Mouse (Mus musculus): ENCODE measurements around the gene Jmjd7. TPM values are rescaled to one million over a fixed set of nuclear protein-coding genes. Genes with fewer than 3 reads are reported as not detected.
A peak's percentile ranks its signal among the peaks of the same experiment; 100 is the strongest.

The Jmjd7 gene
- polyA plus RNA-seq (2015; fragmentation: Nextera tagmentation; extraction: Ambion mirVana), result 3.9 and 4.0 TPM in 2 replicates

GRCm38 (mm10) chr2:120026984-120027949, at the start of gene Jmjd7, which contains the start of gene Gm28042:
Gene Jmjd7, plus strand, starts transcription at chr2:120027483.
Gene Gm28042, plus strand, starts transcription at chr2:120027493.
- H3K4me3 ChIP-seq (ENCODE audit: low read depth, low read length), result peak within 1 kb of the TSS; percentile 80
- H3K27me3 ChIP-seq (ENCODE audit: control insufficient read depth, insufficient read depth, low read depth, low read length), result no peaks in the 10 kb centered on the region
- peaks cover 19% of the 10 kb centered on the region for H3K4me1 ChIP-seq (ENCODE audit: control insufficient read depth, low read depth, low read length)
- H3K36me3 ChIP-seq (ENCODE audit: control insufficient read depth, insufficient read depth), result no peaks in the 10 kb centered on the region; the same call in 1 of the 2 replicates
- WGBS (ENCODE audit: insufficient replicate concordance), result 5% methylated on average over 50 of the region's 50 CpGs
- peak; percentile 94 for ATAC-seq (ENCODE audit: low read depth)
- peak within 1 kb of the TSS; percentile 97 for H3K4me2 ChIP-seq (ENCODE audit: low read depth, low read length)
- H3K9ac ChIP-seq (ENCODE audit: low read depth, low read length), result peak within 1 kb of the TSS; percentile 86
- H3K27ac ChIP-seq (ENCODE audit: low read length), result peak within 1 kb of the TSS; percentile 86
- H3K9me3 ChIP-seq (replicated peaks; ENCODE audit: control insufficient read depth, low read length), result no peaks in the 10 kb centered on the region

DNA sequence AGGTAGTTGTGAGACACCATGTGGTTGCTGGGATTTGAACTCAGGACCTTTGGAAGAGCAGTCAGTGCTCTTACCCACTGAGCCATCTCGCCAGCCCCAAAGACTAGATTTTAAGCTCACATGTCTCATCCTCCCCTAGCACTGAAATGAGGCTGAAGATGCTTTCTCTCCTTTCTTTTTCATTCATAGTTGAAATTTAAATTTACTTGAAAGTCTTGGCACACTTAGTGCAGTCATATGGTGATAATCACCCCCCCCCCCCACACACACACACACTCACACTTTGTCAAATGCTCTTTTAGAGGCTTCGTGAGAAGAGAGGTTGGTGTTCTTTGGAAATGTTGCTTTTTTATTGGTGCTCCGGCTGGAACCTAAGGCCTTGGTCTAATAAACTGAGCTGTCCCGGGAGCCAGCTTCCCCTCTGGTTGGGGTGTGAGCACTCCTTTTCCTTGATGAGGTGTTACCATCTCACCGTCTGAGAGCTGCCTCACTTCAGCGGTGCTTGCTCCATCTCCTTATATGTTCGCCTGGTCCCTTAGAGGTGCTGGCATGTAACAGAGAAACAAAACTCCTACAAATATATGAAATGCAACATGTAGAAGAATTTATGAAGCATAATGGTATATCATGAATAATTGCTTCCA, 46.8 kb upstream of the Jmjd7 start:
- no peak overlapping the region for H3K9ac ChIP-seq (ENCODE audit: low read depth, low read length)
- no peak for ATAC-seq (ENCODE audit: low read depth)
- H3K36me3 ChIP-seq (ENCODE audit: control insufficient read depth, insufficient read depth), result no peaks in the 10 kb centered on the region
- no peak overlapping the region for H3K4me2 ChIP-seq (ENCODE audit: low read depth, low read length)
- no peak overlapping the region for H3K27ac ChIP-seq (ENCODE audit: low read length)
- WGBS (ENCODE audit: insufficient replicate concordance), result 69% methylated on average over 7 of the region's 7 CpGs
- H3K27me3 ChIP-seq (ENCODE audit: control insufficient read depth, insufficient read depth, low read depth, low read length), result no peaks in the 10 kb centered on the region
- no peak overlapping the region for H3K4me3 ChIP-seq (ENCODE audit: low read depth, low read length)
- H3K9me3 ChIP-seq (replicated peaks; ENCODE audit: control insufficient read depth, low read length), result no peaks in the 10 kb centered on the region
- H3K4me1 ChIP-seq (ENCODE audit: control insufficient read depth, low read depth, low read length), result no peaks in the 10 kb centered on the region

- no peak overlapping the region for H3K4me3 ChIP-seq (ENCODE audit: low read depth, low read length)
- 77% methylated on average over 2 of the region's 2 CpGs for WGBS (ENCODE audit: insufficient replicate concordance)
- no peak overlapping the region for H3K27ac ChIP-seq (ENCODE audit: low read length)
- no peak for ATAC-seq (ENCODE audit: low read depth)
- H3K36me3 ChIP-seq (ENCODE audit: control insufficient read depth, insufficient read depth), result no peaks in the 10 kb centered on the region
- no peak overlapping the region for H3K4me2 ChIP-seq (ENCODE audit: low read depth, low read length)
- H3K9me3 ChIP-seq (replicated peaks; ENCODE audit: control insufficient read depth, low read length), result no peaks in the 10 kb centered on the region
- H3K27me3 ChIP-seq (ENCODE audit: control insufficient read depth, insufficient read depth, low read depth, low read length), result no peaks in the 10 kb centered on the region
- H3K9ac ChIP-seq (ENCODE audit: low read depth, low read length), result no peak overlapping the region
- no peaks in the 10 kb centered on the region for H3K4me1 ChIP-seq (ENCODE audit: control insufficient read depth, low read depth, low read length)
These were observed 45.7 kb upstream of the Jmjd7 start for GRCm38 (mm10) chr2:119981631-119982030.

DNA sequence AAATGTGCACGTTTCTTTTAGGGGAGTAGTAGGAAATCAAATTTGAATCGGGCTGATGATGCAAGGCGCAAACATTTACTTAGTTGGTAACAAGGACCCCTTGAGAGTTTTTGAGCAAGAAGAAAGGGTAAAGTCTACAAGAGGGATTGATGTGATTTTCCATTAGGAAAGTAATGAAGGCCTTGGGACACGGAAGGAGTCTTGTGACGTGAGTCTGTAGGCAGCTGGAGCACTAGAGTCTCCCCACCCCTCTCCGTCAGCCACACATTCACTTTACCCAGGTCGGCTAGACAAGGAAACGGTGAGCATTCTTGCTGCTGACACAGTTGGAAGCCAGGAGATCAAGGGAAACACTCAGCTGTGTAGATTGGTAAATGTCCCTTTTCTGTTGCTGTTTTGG, 41.4 kb upstream of the Jmjd7 start:
- H3K9ac ChIP-seq (ENCODE audit: low read depth, low read length), result no peak overlapping the region
- no peaks in the 10 kb centered on the region for H3K36me3 ChIP-seq (ENCODE audit: control insufficient read depth, insufficient read depth)
- no peak overlapping the region for H3K27ac ChIP-seq (ENCODE audit: low read length)
- H3K9me3 ChIP-seq (replicated peaks; ENCODE audit: control insufficient read depth, low read length), result no peaks in the 10 kb centered on the region
- H3K4me2 ChIP-seq (ENCODE audit: low read depth, low read length), result no peak overlapping the region
- WGBS (ENCODE audit: insufficient replicate concordance), result 72% methylated on average over 8 of the region's 8 CpGs
- H3K27me3 ChIP-seq (ENCODE audit: control insufficient read depth, insufficient read depth, low read depth, low read length), result no peaks in the 10 kb centered on the region
- no peaks in the 10 kb centered on the region for H3K4me1 ChIP-seq (ENCODE audit: control insufficient read depth, low read depth, low read length)
- ATAC-seq (ENCODE audit: low read depth), result no peak
- H3K4me3 ChIP-seq (ENCODE audit: low read depth, low read length), result no peak overlapping the region

- Histone ChIP-seq H3K4me3 (ENCODE audit: low read depth, low read length) (no peak overlapping the region), H3K9ac (ENCODE audit: low read depth, low read length) (no peak overlapping the region), H3K27ac (ENCODE audit: low read length) (no peak overlapping the region), H3K9me3 (replicated peaks; ENCODE audit: control insufficient read depth, low read length) (no peaks in the 10 kb centered on the region), H3K27me3 (ENCODE audit: control insufficient read depth, insufficient read depth, low read depth, low read length) (no peaks in the 10 kb centered on the region), H3K36me3 (ENCODE audit: control insufficient read depth, insufficient read depth) (no peaks in the 10 kb centered on the region), H3K4me2 (ENCODE audit: low read depth, low read length) (no peak overlapping the region), H3K4me1 (ENCODE audit: control insufficient read depth, low read depth, low read length) (no peaks in the 10 kb centered on the region)
- 65% methylated on average over 6 of the region's 6 CpGs for WGBS (ENCODE audit: insufficient replicate concordance)
- ATAC-seq (ENCODE audit: low read depth), result no peak
These were observed 40.9 kb upstream of the Jmjd7 start for GRCm38 (mm10) chr2:119986369-119986768.

- WGBS (ENCODE audit: insufficient replicate concordance), result 76% methylated on average over 2 of the region's 2 CpGs
- Histone ChIP-seq H3K36me3 (ENCODE audit: control insufficient read depth, insufficient read depth) (no peaks in the 10 kb centered on the region), H3K27ac (ENCODE audit: low read length) (no peak overlapping the region), H3K27me3 (ENCODE audit: control insufficient read depth, insufficient read depth, low read depth, low read length) (no peaks in the 10 kb centered on the region), H3K4me2 (ENCODE audit: low read depth, low read length) (no peak overlapping the region), H3K4me3 (ENCODE audit: low read depth, low read length) (no peak overlapping the region), H3K9me3 (replicated peaks; ENCODE audit: control insufficient read depth, low read length) (no peaks in the 10 kb centered on the region), H3K9ac (ENCODE audit: low read depth, low read length) (no peak overlapping the region), H3K4me1 (ENCODE audit: control insufficient read depth, low read depth, low read length) (no peaks in the 10 kb centered on the region)
- no peak for ATAC-seq (ENCODE audit: low read depth)
These were observed 39.8 kb upstream of the Jmjd7 start for GRCm38 (mm10) chr2:119987441-119987840.

DNA sequence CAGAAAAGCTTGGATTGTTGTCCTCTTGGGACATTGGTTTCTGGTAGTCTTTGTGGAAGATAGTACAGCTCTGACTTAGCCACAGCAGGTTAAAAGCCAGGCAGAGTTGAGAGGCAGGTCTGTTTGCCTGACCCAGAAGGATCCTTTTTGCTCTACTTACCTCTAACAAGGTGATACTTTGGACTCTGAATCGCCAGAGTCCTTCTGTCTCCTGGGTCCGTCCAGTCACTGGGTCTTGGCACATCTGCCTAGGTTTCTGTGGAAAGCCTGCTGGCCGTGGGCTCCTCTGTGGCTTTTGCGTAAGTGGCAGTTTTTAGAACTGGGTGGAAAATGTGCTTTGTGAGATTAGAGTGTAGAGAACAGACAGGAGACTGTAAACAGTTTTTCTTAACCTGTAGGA, 38.3 kb upstream of the Jmjd7 start:
- Histone ChIP-seq H3K27ac (ENCODE audit: low read length) (no peak overlapping the region), H3K9me3 (replicated peaks; ENCODE audit: control insufficient read depth, low read length) (no peaks in the 10 kb centered on the region), H3K9ac (ENCODE audit: low read depth, low read length) (no peak overlapping the region), H3K4me2 (ENCODE audit: low read depth, low read length) (no peak overlapping the region), H3K4me3 (ENCODE audit: low read depth, low read length) (no peak overlapping the region), H3K4me1 (ENCODE audit: control insufficient read depth, low read depth, low read length) (no peaks in the 10 kb centered on the region), H3K36me3 (ENCODE audit: control insufficient read depth, insufficient read depth) (no peaks in the 10 kb centered on the region), H3K27me3 (ENCODE audit: control insufficient read depth, insufficient read depth, low read depth, low read length) (no peaks in the 10 kb centered on the region)
- no peak for ATAC-seq (ENCODE audit: low read depth)
- WGBS (ENCODE audit: insufficient replicate concordance), result 51% methylated on average over 4 of the region's 4 CpGs

- Histone ChIP-seq H3K4me3 (ENCODE audit: low read depth, low read length) (no peak overlapping the region), H3K4me2 (ENCODE audit: low read depth, low read length) (no peak overlapping the region), H3K27me3 (ENCODE audit: control insufficient read depth, insufficient read depth, low read depth, low read length) (no peaks in the 10 kb centered on the region), H3K4me1 (ENCODE audit: control insufficient read depth, low read depth, low read length) (peaks cover 3% of the 10 kb centered on the region), H3K36me3 (ENCODE audit: control insufficient read depth, insufficient read depth) (no peaks in the 10 kb centered on the region), H3K9me3 (replicated peaks; ENCODE audit: control insufficient read depth, low read length) (no peaks in the 10 kb centered on the region), H3K9ac (ENCODE audit: low read depth, low read length) (no peak overlapping the region), H3K27ac (ENCODE audit: low read length) (no peak overlapping the region)
- 69% methylated on average over 6 of the region's 6 CpGs for whole genome bisulfite sequencing (ENCODE audit: insufficient replicate concordance)
- ATAC-seq (ENCODE audit: low read depth), result no peak
These were observed 36.4 kb upstream of the Jmjd7 start for GRCm38 (mm10) chr2:119990881-119991280.

GRCm38 (mm10) chr2:119992349-119992748, 34.9 kb upstream of the Jmjd7 start:
- no peaks in the 10 kb centered on the region for H3K36me3 ChIP-seq (ENCODE audit: control insufficient read depth, insufficient read depth)
- no peak; the same call in 1 of the 2 replicates for ATAC-seq (ENCODE audit: low read depth)
- H3K4me1 ChIP-seq (ENCODE audit: control insufficient read depth, low read depth, low read length), result peaks cover 3% of the 10 kb centered on the region
- H3K4me3 ChIP-seq (ENCODE audit: low read depth, low read length), result no peak overlapping the region
- WGBS (ENCODE audit: insufficient replicate concordance), result 70% methylated on average over 2 of the region's 2 CpGs
- H3K4me2 ChIP-seq (ENCODE audit: low read depth, low read length), result no peak overlapping the region
- H3K27ac ChIP-seq (ENCODE audit: low read length), result no peak overlapping the region
- H3K27me3 ChIP-seq (ENCODE audit: control insufficient read depth, insufficient read depth, low read depth, low read length), result no peaks in the 10 kb centered on the region
- no peaks in the 10 kb centered on the region for H3K9me3 ChIP-seq (replicated peaks; ENCODE audit: control insufficient read depth, low read length)
- H3K9ac ChIP-seq (ENCODE audit: low read depth, low read length), result no peak overlapping the region
